Mouse (Mus musculus) heart, postnatal 0 days (tissue): ENCODE measurements around the gene Hspa12a.
A peak's percentile ranks its signal among the peaks of the same experiment; 100 is the strongest.

Experiments
- CTCF ChIP-seq: IDR thresholded peaks from 2 replicates; pipeline ENCODE4 v1.5.1; 2016; ENCODE audit warnings: antibody characterized with exemption, control low read depth, low read depth
- EP300 ChIP-seq: IDR thresholded peaks from 2 replicates; pipeline ENCODE4 v1.6.1; 2016; ENCODE audit warnings: antibody characterized with exemption, low read depth

- TF ChIP-seq CTCF (no peak), EP300 (peak; percentile 57; the same call in 1 of the 2 replicates)
Observed at GRCm38 (mm10) chr19:58839806-58840205, 103.6 kb downstream of the Hspa12a start.
